Mouse (Mus musculus): ENCODE data around the gene Map7d1.

DNA sequence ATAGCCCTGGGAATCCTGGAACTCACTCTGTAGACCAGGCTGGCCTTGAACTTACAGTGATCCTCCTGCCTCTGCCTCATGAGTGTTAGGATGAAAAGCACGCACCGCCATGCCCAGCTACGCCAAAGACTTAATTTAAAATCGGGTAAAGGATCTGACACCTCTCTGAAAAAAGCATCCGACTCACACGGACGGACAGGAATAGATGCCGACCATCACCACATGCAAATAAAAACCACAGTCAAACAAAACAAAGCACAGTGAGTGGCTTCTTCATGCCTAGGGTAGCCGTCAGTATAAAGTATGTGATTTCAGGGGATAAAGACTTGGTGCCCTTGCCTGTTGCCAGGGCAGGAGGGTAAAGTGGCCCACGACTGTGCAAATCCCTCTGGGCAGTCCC lies 36.1 kb downstream of the Map7d1 start:
- TF ChIP-seq CTCF (IDR thresholded peaks at IDR 0.05) (no peak), EP300 (IDR thresholded peaks at IDR 0.05) (no peak)
